8 mouse cellular contexts compared by ENCODE assay signal in the genomic region with DNA sequence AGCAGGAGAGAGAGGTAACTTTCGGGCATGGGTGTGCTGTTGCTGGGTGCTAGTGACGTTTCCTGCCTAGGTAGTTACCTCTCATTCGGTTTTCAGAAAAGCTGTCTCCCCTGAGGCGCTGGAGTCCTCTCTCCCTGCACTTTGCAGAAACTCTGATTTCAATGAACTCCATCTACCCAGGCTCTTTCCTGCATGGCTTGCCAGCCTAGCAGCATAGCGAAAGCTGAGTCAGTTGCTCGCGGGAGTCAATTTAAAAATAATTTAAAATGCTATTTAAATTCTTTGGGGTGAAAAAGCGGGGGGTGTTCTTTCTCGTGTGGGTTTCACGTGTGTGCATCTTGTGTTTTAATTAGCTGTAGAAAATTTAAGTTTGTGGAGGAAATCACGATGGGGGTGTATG. TPM values are rescaled to one million over a fixed set of nuclear protein-coding genes. Genes with fewer than 3 reads are reported as not detected.
DNase-seq lines count a peak whose midpoint lies in the region; ATAC-seq lines count a peak whose summit lies in the region.

No protein-coding gene starts in this region.

- peak overlapping the region; percentile 96 for H3K4me2 ChIP-seq in embryonic facial prominence, embryonic 13.5 days
- H3K4me2 ChIP-seq in hindbrain, embryonic 13.5 days = peak overlapping the region; percentile 85
- H3K4me2 ChIP-seq in midbrain, embryonic 14.5 days (ENCODE audit: low read length) = peak overlapping the region; percentile 87

- H3K4me1 ChIP-seq in embryonic facial prominence, embryonic 13.5 days = peaks cover 29% of the 10 kb centered on the region
- peaks cover 48% of the 10 kb centered on the region for H3K4me1 ChIP-seq in hindbrain, embryonic 13.5 days (replicated peaks)
- peaks cover 16% of the 10 kb centered on the region; the same call in 1 of the 2 replicates for H3K4me1 ChIP-seq in midbrain, embryonic 14.5 days (ENCODE audit: control insufficient read depth, insufficient read depth, low read length)

- peaks cover 78% of the 10 kb centered on the region for H3K27me3 ChIP-seq in embryonic facial prominence, embryonic 13.5 days
- H3K27me3 ChIP-seq in hindbrain, embryonic 13.5 days = peaks cover 89% of the 10 kb centered on the region
- peaks cover 72% of the 10 kb centered on the region for H3K27me3 ChIP-seq in midbrain, embryonic 14.5 days (ENCODE audit: control insufficient read depth, insufficient read depth, low read length)

- H3K36me3 ChIP-seq in embryonic facial prominence, embryonic 13.5 days = no peaks in the 10 kb centered on the region
- no peaks in the 10 kb centered on the region for H3K36me3 ChIP-seq in hindbrain, embryonic 13.5 days
- no peaks in the 10 kb centered on the region for H3K36me3 ChIP-seq in midbrain, embryonic 14.5 days (ENCODE audit: control insufficient read depth, insufficient read depth, low read length)

- H3K9me3 ChIP-seq in embryonic facial prominence, embryonic 13.5 days = no peaks in the 10 kb centered on the region
- H3K9me3 ChIP-seq in hindbrain, embryonic 13.5 days = no peaks in the 10 kb centered on the region
- no peaks in the 10 kb centered on the region for H3K9me3 ChIP-seq in midbrain, embryonic 14.5 days (ENCODE audit: control insufficient read depth, low read length)

- no peak overlapping the region for H3K27ac ChIP-seq in embryonic facial prominence, embryonic 13.5 days
- H3K27ac ChIP-seq in hindbrain, embryonic 13.5 days = no peak overlapping the region
- H3K27ac ChIP-seq in midbrain, embryonic 14.5 days (replicated peaks; ENCODE audit: low read depth, low read length) = no peak overlapping the region

- intact Hi-C loops in left cerebral cortex, postnatal 25 days (cut with DNase I) = loop anchor here (1.0 kb wide), 1 partner anchor 189 kb away; no protein-coding TSS in a partner anchor
- intact Hi-C loops in left cerebral cortex, postnatal 4 days (cut with DNase I) = loop anchor here (10.0 kb wide), 1 partner anchor 185 kb away; no protein-coding TSS in a partner anchor

- DNase-seq in left cerebral cortex, postnatal 25 days (ENCODE audit: low spot score in 2 of 2) = peak; percentile 43 to 83
- DNase-seq in left cerebral cortex, postnatal 4 days = no peak
- peak; percentile 45 for DNase-seq in midbrain, embryonic 14.5 days
- no peak for DNase-seq in spleen, adult 18-20 months
- DNase-seq in T-cell, adult 2 months (ENCODE audit: low spot score) = no peak
- no peak for DNase-seq in spleen, postnatal 10 days (ENCODE audit: low spot score in 2 of 2)

- 1% methylated on average over 11 of the region's 11 CpGs for WGBS in embryonic facial prominence, embryonic 13.5 days
- WGBS in hindbrain, embryonic 13.5 days = 3% methylated on average over 11 of the region's 11 CpGs
- 3% methylated on average over 11 of the region's 11 CpGs for WGBS in midbrain, embryonic 14.5 days

- peak overlapping the region; percentile 53 for H3K4me3 ChIP-seq in embryonic facial prominence, embryonic 13.5 days
- H3K4me3 ChIP-seq in hindbrain, embryonic 13.5 days = peak overlapping the region; percentile 47
- peak overlapping the region; percentile 39 for H3K4me3 ChIP-seq in midbrain, embryonic 14.5 days (replicated peaks; ENCODE audit: low read depth, low read length)

- ATAC-seq in embryonic facial prominence, embryonic 13.5 days (ENCODE audit: insufficient number of reproducible peaks, insufficient read depth, low FRiP score, low TSS enrichment, low read depth) = no peak
- ATAC-seq in hindbrain, embryonic 13.5 days (ENCODE audit: low FRiP score) = no peak
- no peak for ATAC-seq in midbrain, embryonic 14.5 days (ENCODE audit: low FRiP score, low TSS enrichment)

- no peak overlapping the region for H3K9ac ChIP-seq in embryonic facial prominence, embryonic 13.5 days
- H3K9ac ChIP-seq in hindbrain, embryonic 13.5 days = peak overlapping the region; percentile 69
- no peak overlapping the region; the same call in 1 of the 2 replicates for H3K9ac ChIP-seq in midbrain, embryonic 14.5 days (replicated peaks; ENCODE audit: low read length)

RNA-seq across cellular contexts. Expression of a gene that starts 21.1 kb away (rescaled TPM):
- total RNA-seq in left cerebral cortex, postnatal 25 days (2021) = 10 to 100 TPM; 10.8 to 12.0 TPM
- 10 to 100 TPM; 11.7 to 13.8 TPM for total RNA-seq in left cerebral cortex, postnatal 4 days (2021)
- polyA plus RNA-seq in embryonic facial prominence, embryonic 13.5 days (2015; fragmentation: Nextera tagmentation; extraction: Ambion mirVana) = 7.0 and 8.0 TPM in 2 replicates
- 2.4 and 2.7 TPM in 2 replicates for polyA plus RNA-seq in hindbrain, embryonic 13.5 days (2015; fragmentation: Nextera tagmentation; extraction: Ambion mirVana)
- 1.5 and 1.7 TPM in 2 replicates for polyA plus RNA-seq in midbrain, embryonic 14.5 days (2014; fragmentation: Nextera tagmentation; extraction: Ambion mirVana)

RNA-seq across cellular contexts. Expression of a gene that starts 57.3 kb away (rescaled TPM):
- 1 to 10 TPM; 1.1 to 1.4 TPM for total RNA-seq in left cerebral cortex, postnatal 25 days (2021)
- 1 to 10 TPM; 1.2 to 1.5 TPM for total RNA-seq in left cerebral cortex, postnatal 4 days (2021)
- 1.3 and 1.5 TPM in 2 replicates for polyA plus RNA-seq in embryonic facial prominence, embryonic 13.5 days (2015; fragmentation: Nextera tagmentation; extraction: Ambion mirVana)
- polyA plus RNA-seq in hindbrain, embryonic 13.5 days (2015; fragmentation: Nextera tagmentation; extraction: Ambion mirVana) = 0.29 and 0.43 TPM in 2 replicates
- 0.11 and 0.25 TPM in 2 replicates for polyA plus RNA-seq in midbrain, embryonic 14.5 days (2014; fragmentation: Nextera tagmentation; extraction: Ambion mirVana)

Comparison
In these comparisons a context has a peak if more than half of its experiments do, and no peak if none do; other contexts are left out.
1. DNase-seq: peak in left cerebral cortex, postnatal 25 days (2 of 2) and midbrain, embryonic 14.5 days (single experiment); none in left cerebral cortex, postnatal 4 days (single experiment), spleen, adult 18-20 months (0 of 2), T-cell, adult 2 months (single experiment) and spleen, postnatal 10 days (0 of 2).
2. Peak in every context shown above with its lines, with median percentiles within 50 percentile points of each other: H3K4me2 ChIP-seq and H3K4me3 ChIP-seq.